Mouse (Mus musculus) megakaryocyte, embryonic 14.5 days (primary cell): ENCODE data around the gene Tmem45b.

ENCODE experiments used
- FLI1 ChIP-seq: IDR thresholded peaks from 2 replicates; pipeline ENCODE4 v1.6.1; 2012; ENCODE audit warnings: low read length, inconsistent platforms, mixed read lengths
- GATA1 ChIP-seq: IDR thresholded peaks from 3 replicates; pipeline ENCODE4 v1.6.1; 2012; ENCODE audit warnings: mixed read lengths, low read length, inconsistent platforms, borderline replicate concordance

GRCm38 (mm10) chr9:31437861-31438260 lies 26.4 kb downstream of the Tmem45b start:
- no peak for TF ChIP-seq FLI1
- no peak for TF ChIP-seq GATA1
